Mouse (Mus musculus): ENCODE results near the gene 4930430F08Rik. TPM values are rescaled to one million over a fixed set of nuclear protein-coding genes. Genes with fewer than 3 reads are reported as not detected.
"Not testable (repeated sequence)": the region's sequence is repeated elsewhere in the genome, so short reads cannot be mapped to it uniquely, and the experiment has no call there.

The 4930430F08Rik gene
- polyA plus RNA-seq, 1 experiment from 2014 or later = 8.2 TPM

DNA sequence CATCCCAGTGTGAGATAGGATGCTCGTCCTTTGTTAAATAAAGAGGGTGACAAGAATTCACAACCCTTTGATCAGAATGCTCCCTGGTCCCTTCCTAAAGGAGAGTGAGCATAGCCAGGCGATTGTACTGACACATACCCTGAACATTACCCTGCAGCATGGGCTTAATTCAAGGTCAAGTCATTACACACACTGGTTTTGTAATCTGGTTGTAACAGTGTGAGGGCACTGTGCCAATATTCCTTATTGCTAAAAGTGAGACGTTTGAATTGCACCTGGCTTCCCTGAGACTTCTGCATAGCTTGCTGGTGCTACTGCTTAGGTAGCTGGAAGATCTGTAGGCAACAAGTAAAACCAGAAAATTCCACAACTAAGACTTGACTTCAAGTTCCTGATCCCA, 6.0 kb downstream of the 4930430F08Rik start:
- Histone ChIP-seq H3K4me2 (no peak overlapping the region), H3K9me3 (no peaks in the 10 kb centered on the region), H3K36me3 (peaks cover 4% of the 10 kb centered on the region), H3K4me1 (peaks cover 2% of the 10 kb centered on the region; the same call in 1 of the 2 replicates), H3K4me3 (no peak overlapping the region), H3K27ac (no peak overlapping the region), H3K9ac (no peak overlapping the region), H3K27me3 (no peaks in the 10 kb centered on the region)
- WGBS = 90% methylated on average over 3 of the region's 3 CpGs
- no peak for ATAC-seq (ENCODE audit: insufficient number of reproducible peaks, insufficient read depth, low FRiP score, low TSS enrichment, low read depth)

DNA sequence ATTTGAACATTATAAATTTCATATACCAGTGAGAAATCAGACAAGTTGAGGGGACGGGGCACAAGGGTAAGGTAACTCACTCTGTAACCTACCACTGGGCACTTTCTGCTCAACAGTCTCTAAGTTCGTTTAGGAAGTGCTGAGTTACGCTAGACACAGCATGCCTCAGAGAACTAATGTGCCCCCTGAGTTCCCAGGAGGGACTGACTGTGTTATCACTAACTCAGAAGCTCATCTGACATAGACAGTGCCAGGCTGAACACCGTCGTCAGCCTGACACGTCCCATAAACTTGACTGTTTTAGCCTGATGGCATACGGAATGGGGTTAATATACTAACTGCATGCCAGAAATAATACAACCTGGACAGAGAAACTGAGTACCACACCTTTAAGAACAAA, 14.9 kb downstream of the 4930430F08Rik start:
- 92% methylated on average over 7 of the region's 7 CpGs for WGBS
- Histone ChIP-seq H3K27ac (no peak overlapping the region), H3K4me2 (no peak overlapping the region), H3K9ac (no peak overlapping the region), H3K9me3 (no peaks in the 10 kb centered on the region), H3K27me3 (no peaks in the 10 kb centered on the region), H3K36me3 (peaks cover 38% of the 10 kb centered on the region), H3K4me1 (no peaks in the 10 kb centered on the region), H3K4me3 (no peak overlapping the region)
- no peak for ATAC-seq (ENCODE audit: insufficient number of reproducible peaks, insufficient read depth, low FRiP score, low TSS enrichment, low read depth)

DNA sequence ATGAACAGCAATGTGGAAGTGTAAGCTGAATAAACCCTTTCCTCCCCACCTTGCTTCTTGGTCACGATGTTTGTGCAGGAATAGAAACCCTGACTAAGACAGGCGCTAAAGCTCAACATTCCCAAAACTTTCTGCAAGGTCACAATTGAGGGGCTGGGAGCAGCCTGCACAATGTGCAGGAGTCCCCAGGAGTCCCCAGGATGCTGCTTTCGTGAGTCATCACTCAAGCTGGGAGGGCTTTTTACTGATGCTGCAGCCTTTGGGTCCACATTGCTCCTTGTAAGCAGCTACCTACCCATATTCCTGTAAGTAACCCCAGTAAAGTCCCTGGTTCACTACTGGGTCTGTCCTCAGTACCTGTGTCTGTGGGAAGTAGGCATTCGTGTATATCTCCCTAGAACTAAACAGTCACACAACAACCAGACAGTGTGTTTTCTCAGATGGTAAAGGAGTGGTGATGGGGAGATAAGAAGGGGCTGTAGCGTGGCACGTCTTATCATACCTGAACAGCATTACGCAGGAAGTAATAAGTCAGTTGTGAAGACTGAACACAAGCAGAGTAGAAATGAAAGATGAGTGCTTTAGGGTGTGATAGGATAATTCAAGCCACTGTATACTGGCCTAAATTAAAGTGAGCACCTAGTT, 15.6 kb downstream of the 4930430F08Rik start:
- Histone ChIP-seq H3K4me1 (no peaks in the 10 kb centered on the region), H3K4me2 (no peak overlapping the region), H3K9ac (no peak overlapping the region), H3K36me3 (peaks cover 38% of the 10 kb centered on the region), H3K9me3 (no peaks in the 10 kb centered on the region), H3K4me3 (no peak overlapping the region), H3K27me3 (no peaks in the 10 kb centered on the region), H3K27ac (no peak overlapping the region)
- 93% methylated on average over 7 of the region's 7 CpGs for WGBS
- ATAC-seq (ENCODE audit: insufficient number of reproducible peaks, insufficient read depth, low FRiP score, low TSS enrichment, low read depth) = no peak

DNA sequence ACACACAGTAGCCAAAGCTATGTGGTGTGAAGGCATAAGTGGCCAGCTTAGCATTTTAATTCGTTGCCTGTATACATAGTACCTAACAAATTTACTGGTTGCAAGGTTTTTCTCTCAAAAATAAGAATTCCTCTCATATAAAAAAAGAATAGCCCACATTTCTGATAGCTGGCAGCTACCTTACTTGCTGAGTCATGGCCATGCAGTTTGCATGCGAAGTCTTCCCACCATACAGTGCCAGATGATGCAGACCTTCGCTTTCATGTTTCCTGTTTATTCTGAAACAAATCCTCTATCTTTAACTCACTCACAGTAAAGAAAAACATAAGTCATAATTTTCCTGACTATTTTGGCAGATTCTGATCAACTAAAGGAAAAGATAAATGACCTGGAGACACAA, 18.5 kb downstream of the 4930430F08Rik start:
- Histone ChIP-seq H3K4me1 (no peaks in the 10 kb centered on the region), H3K4me2 (no peak overlapping the region), H3K9ac (no peak overlapping the region), H3K27ac (no peak overlapping the region), H3K27me3 (no peaks in the 10 kb centered on the region), H3K4me3 (no peak overlapping the region), H3K36me3 (peaks cover 38% of the 10 kb centered on the region), H3K9me3 (no peaks in the 10 kb centered on the region)
- 93% methylated on average over 3 of the region's 3 CpGs for WGBS
- ATAC-seq (ENCODE audit: insufficient number of reproducible peaks, insufficient read depth, low FRiP score, low TSS enrichment, low read depth) = no peak

DNA sequence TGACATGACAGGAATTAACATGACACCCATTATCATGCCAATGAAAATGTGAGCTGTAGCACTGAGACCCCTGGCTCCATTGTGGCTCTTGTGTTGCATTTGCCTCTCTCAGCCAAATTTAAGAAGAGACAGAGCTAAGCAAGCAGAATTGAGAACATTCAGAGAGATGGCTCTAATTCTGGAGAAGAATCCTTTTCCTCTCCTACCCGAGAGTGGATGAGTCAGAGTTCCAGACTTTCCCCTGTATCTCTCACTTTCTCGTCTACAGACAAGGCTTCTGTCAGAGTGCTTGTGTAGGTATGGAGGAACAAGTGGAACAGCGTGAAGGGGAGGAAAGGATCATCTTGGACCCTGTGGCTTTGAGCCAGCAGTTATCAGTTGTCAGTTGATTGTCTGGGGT, 26.1 kb downstream of the 4930430F08Rik start:
- no peaks in the 10 kb centered on the region for H3K9me3 ChIP-seq
- H3K36me3 ChIP-seq = peaks cover 33% of the 10 kb centered on the region
- no peak overlapping the region for H3K27ac ChIP-seq
- 86% methylated on average over 3 of the region's 3 CpGs for WGBS
- no peak for ATAC-seq (ENCODE audit: insufficient number of reproducible peaks, insufficient read depth, low FRiP score, low TSS enrichment, low read depth)
- no peak overlapping the region for H3K9ac ChIP-seq
- no peaks in the 10 kb centered on the region for H3K27me3 ChIP-seq
- H3K4me3 ChIP-seq = no peak overlapping the region
- H3K4me1 ChIP-seq = no peaks in the 10 kb centered on the region
- no peak overlapping the region for H3K4me2 ChIP-seq

DNA sequence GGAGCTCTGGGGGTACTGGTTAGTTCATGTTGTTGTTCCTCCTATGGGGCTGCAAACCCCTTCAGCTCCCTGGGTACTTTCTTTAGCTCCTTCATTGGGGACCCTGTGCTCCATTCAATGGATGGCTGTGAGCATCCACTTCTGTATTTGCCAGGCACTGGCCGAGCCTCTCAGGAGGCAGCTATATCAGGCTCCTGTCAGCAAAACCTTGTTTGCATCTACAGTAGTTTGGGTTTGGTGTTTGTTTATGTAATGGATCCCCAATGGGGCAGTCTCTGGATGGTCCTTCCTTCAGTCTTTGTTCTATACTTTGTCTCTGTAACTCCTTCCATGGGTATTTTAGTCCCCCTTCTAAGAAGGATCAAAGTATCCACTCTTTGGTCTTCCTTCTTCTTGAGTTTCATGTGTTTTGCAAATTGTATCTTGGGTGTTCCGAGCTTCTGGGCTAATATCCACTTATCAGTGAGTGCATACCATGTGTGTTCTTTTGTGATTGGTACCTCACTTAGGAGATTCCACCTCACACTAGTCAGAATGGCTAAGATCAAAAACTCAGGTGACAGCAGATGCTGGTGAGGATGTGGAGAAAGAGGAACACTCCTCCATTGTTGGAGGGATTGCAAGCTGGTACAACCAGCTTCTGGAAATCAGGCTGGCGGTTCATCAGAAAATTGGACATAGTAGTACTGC, 29.9 kb downstream of the 4930430F08Rik start:
- not testable (repeated sequence) for ATAC-seq (ENCODE audit: insufficient number of reproducible peaks, insufficient read depth, low FRiP score, low TSS enrichment, low read depth)
- 91% methylated on average over 3 of the region's 3 CpGs for WGBS

DNA sequence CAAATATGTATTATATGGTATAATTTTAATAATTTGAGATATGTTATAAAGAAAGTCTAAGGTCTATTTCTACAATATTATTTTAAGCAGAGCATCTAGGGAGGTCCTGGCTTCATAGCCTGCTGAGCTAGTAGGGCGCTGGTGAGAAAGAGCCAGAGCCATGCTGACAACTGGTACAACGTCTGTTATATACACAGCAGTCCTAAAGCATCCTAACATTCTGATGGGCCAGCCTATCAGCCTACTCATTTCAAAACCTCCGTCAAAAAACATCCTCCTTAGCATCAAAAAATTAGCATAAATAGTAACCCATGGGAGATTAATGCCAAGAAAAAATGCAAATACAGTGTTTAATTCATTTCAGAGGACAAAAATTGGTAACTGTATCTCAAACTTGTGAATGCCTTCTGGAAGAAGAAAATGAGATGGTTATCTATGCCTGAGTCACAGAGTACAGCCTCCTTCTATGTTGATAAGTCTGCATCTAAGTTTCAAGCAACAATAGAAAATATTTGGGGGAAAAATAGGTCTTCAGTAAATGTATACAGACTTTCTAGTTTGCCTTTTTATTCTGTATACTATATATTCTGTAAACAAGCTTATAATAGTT, 33.6 kb downstream of the 4930430F08Rik start:
- 82% methylated on average over 3 of the region's 3 CpGs for WGBS
- H3K9ac ChIP-seq = no peak overlapping the region

More for the DNA sequence above, 29.9 kb downstream of the 4930430F08Rik start:
- H3K4me3 ChIP-seq, H3K9me3 ChIP-seq, H3K4me2 ChIP-seq, H3K27me3 ChIP-seq, H3K27ac ChIP-seq, H3K9ac ChIP-seq, H3K4me1 ChIP-seq: not testable (repeated sequence)
- peaks cover 27% of the 10 kb centered on the region for H3K36me3 ChIP-seq

DNA sequence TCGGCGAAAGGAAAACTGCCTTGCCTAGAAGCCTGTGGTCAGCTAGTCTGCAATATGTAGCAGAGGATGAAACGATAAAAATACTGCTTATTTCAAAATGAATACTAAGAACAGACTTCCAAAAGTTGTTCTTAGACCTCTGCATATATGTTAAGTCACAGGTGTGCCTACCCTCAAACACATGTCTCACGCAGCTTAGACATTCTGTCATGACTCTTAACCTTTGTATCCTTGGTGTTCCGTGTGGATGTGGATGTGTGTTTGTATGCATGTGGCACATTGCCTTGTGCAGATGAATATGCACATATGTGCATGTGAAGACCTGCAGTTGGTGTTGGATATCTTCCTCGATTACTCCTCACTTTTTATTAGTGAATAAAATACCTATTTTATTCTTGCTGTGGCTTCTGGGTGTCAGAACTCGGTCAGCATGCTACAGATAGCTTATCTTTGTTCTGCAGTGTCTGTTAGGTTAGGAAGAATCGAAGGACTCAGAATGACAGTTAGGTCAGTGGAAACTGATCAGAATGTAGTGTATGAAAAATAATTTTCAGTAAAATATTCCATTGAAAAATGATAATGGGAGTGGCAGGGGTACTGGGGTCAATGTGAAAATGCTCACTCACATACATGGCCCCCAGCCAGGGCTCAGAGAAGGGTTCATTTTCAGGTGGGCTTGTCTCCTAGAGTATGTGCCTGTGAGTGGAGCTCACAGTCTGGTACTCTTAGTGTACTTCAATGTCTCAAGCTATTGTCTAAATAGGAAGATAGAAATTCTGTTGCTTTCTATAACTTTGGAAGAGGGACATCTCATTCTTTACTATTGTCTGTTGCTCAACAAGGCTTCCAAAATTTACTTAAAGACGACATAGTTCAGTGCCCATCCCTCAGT, 65.5 kb downstream of the 4930430F08Rik start:
- Histone ChIP-seq H3K4me3 (no peak overlapping the region), H3K9ac (no peak overlapping the region), H3K9me3 (no peaks in the 10 kb centered on the region), H3K27me3 (no peaks in the 10 kb centered on the region), H3K36me3 (peaks cover 7% of the 10 kb centered on the region), H3K27ac (no peak overlapping the region), H3K4me1 (no peaks in the 10 kb centered on the region), H3K4me2 (no peak overlapping the region)
- no peak for ATAC-seq (ENCODE audit: insufficient number of reproducible peaks, insufficient read depth, low FRiP score, low TSS enrichment, low read depth)
- WGBS = 89% methylated on average over 9 of the region's 9 CpGs

More for the DNA sequence above, 33.6 kb downstream of the 4930430F08Rik start:
- Histone ChIP-seq H3K27ac (no peak overlapping the region), H3K4me3 (no peak overlapping the region), H3K9me3 (no peaks in the 10 kb centered on the region), H3K27me3 (no peaks in the 10 kb centered on the region), H3K4me1 (no peaks in the 10 kb centered on the region), H3K4me2 (no peak overlapping the region), H3K36me3 (peaks cover 15% of the 10 kb centered on the region)
- no peak for ATAC-seq (ENCODE audit: insufficient number of reproducible peaks, insufficient read depth, low FRiP score, low TSS enrichment, low read depth)

DNA sequence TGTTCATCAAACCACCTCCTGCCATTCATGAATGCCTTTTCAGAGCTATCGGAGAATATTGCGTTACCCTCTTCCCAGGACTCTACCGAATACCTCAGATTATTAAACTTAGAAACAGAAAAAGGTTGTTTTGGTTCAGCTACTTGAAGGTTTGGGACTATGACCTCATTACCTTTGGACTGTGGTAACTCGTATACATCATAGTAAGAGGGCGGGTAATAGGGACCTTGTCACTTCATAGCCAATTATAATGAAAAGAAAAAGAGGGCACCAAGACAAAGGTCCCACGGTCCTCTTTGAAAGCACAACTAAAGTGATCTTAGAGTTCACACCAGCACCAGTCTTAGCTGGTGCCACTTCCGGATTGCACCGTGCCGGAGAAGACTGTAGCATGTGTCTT, 67.9 kb downstream of the 4930430F08Rik start:
- Histone ChIP-seq H3K9me3 (no peaks in the 10 kb centered on the region), H3K9ac (no peak overlapping the region), H3K4me3 (no peak overlapping the region), H3K27ac (no peak overlapping the region), H3K4me2 (no peak overlapping the region), H3K36me3 (peaks cover 14% of the 10 kb centered on the region), H3K4me1 (no peaks in the 10 kb centered on the region), H3K27me3 (no peaks in the 10 kb centered on the region)
- 92% methylated on average over 9 of the region's 9 CpGs for WGBS
- ATAC-seq (ENCODE audit: insufficient number of reproducible peaks, insufficient read depth, low FRiP score, low TSS enrichment, low read depth) = no peak

All from embryonic facial prominence, embryonic 13.5 days (tissue).